Mouse (Mus musculus): ENCODE results near the gene C330021F23Rik. TPM values are rescaled to one million over a fixed set of nuclear protein-coding genes. Genes with fewer than 3 reads are reported as not detected.
A peak's percentile ranks its signal among the peaks of the same experiment; 100 is the strongest.

The C330021F23Rik gene
- polyA plus RNA-seq, 1 experiment, result not detected

DNA sequence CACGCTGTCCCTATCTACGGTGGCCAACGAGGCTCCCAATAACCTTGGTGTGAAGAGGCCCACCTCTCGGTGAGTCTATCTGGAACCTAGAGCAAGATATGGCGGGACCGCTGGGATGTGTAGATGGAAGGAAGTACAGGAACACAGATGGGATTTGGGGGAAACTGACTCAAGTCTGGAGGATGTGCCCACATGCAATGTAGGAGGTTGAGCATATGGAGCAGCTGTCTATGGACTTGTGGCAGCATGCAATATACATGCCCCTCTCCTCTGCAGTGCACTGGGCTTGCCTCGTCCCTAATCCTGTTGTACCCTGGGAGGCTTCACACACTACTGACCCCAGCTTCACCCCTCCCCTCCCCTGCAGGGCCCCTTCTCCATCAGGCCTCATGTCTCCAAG, 40.0 kb downstream of the C330021F23Rik start:
- Histone ChIP-seq H3K27me3 (replicated peaks) (peaks cover 14% of the 10 kb centered on the region), H3K36me3 (replicated peaks; ENCODE audit: low read length) (peaks cover 65% of the 10 kb centered on the region), H3K4me1 (peaks cover 41% of the 10 kb centered on the region), H3K9me3 (no peaks in the 10 kb centered on the region), H3K4me3 (replicated peaks) (peak overlapping the region; percentile 47)
- TF ChIP-seq GATA1 (IDR thresholded peaks at IDR 0.05; ENCODE audit: borderline replicate concordance, low read length) (no peak), FLI1 (IDR thresholded peaks at IDR 0.05; ENCODE audit: low read length) (no peak)

DNA sequence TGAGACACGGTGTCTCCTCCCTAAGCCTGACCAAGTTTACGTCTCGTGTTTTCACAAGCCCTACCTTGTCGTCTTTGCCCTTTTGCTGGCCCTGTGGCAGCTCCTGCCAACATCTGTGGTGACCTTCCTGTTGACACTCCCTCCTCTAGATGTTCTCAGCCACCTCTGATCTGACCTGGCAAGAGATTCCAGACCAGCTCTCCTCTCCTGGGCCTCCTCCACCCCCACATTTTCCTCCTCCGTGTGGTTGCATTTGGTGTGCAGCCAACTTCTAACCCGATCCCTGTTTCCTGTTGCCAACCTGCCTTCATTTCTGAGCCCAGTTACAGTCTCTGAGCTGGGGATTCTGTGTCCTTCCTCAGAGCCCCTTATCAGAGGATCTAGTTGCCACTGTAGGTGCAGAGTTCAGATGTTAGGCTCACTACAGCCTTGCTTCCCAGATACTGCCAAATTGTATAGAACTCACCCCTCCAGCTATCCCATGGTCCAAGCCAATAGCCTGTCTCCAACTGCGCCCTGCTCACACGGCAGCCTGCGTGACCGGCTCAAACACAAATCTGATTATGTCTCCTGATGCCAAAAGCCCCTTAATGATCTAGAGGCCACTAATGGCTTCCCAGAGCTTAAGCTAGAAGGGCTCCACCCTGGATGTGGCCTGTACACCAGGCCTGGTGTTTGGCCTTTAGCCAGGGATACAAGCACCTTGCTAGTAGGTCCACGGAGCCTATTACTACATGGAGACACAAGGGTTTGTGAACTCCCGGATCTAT, 41.4 kb downstream of the C330021F23Rik start:
- peaks cover 4% of the 10 kb centered on the region for H3K27me3 ChIP-seq (replicated peaks)
- H3K9me3 ChIP-seq, result no peaks in the 10 kb centered on the region
- no peak overlapping the region for H3K4me3 ChIP-seq (replicated peaks)
- peaks cover 41% of the 10 kb centered on the region for H3K4me1 ChIP-seq
- peaks cover 79% of the 10 kb centered on the region for H3K36me3 ChIP-seq (replicated peaks; ENCODE audit: low read length)
- TF ChIP-seq FLI1 (IDR thresholded peaks at IDR 0.05; ENCODE audit: low read length), result no peak
- TF ChIP-seq GATA1 (IDR thresholded peaks at IDR 0.05; ENCODE audit: borderline replicate concordance, low read length), result no peak

DNA sequence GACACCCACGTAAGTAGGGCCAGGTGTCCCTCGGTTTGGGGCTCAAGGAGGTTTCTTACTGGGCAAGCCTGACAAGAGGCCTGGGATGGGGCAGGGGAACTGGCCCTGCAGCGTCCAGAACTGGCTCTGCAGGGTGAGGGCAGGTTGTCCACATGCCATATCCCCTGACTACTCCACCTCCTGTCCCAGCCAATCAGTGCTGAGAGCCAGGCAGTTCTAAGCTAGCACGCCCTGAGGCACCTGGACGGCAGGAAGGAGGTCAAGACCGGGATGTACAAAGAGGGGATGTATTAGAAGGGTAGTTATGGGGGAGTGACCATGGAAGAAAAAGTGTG, 42.0 kb downstream of the C330021F23Rik start:
- no peak overlapping the region for H3K4me3 ChIP-seq (replicated peaks)
- no peak for TF ChIP-seq GATA1 (IDR thresholded peaks at IDR 0.05; ENCODE audit: borderline replicate concordance, low read length)
- TF ChIP-seq FLI1 (IDR thresholded peaks at IDR 0.05; ENCODE audit: low read length), result no peak
- peaks cover 41% of the 10 kb centered on the region for H3K4me1 ChIP-seq
- H3K9me3 ChIP-seq, result no peaks in the 10 kb centered on the region
- peaks cover 84% of the 10 kb centered on the region for H3K36me3 ChIP-seq (replicated peaks; ENCODE audit: low read length)
- H3K27me3 ChIP-seq (replicated peaks), result no peaks in the 10 kb centered on the region

DNA sequence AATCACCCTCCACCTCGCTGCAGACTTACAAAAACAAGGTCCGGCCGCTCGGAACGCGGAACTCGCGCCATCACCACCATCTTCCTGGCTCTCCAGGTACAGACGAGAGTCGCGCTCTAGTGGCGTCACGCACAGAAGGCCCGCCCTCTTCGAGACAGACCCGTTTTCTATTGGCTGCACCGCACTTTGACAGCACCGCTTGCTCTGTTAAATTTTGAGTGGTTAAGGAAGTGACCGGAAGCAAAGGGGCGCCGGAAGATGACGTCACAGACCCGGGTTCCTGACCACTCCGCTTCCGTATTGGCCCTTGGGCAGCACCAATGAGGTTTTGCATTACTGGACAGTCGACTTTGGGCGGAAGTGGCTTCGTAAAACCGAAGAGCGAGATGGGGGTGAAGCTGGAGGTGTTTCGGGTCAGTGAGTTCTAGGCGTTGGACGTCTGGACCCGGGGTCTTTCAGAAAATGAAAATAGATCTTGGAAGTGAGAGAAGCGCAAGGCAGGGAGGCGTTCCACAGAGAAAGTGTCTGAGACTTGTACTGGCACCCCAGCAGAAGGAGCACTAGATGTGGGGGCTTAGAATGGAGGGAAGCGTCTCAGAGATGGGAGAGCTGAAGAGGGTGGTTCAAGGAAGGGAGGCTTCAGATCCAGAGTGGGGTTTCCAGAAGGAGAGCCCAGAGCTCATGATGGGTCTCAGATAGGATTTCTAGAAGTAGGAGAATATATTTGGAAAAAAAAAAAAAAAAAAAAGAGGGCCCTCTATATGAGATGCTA, 53.6 kb downstream of the C330021F23Rik start, which contains the start of the genes Xab2 and Pet100:
Gene Xab2, minus strand, starts transcription at position 118 of the 772 bp plus-strand sequence.
Gene Pet100, plus strand, starts transcription at position 350 of the 772 bp plus-strand sequence.
- TF ChIP-seq FLI1 (IDR thresholded peaks at IDR 0.05; ENCODE audit: low read length) (peak; percentile 63; the same call in 1 of the 2 replicates), GATA1 (IDR thresholded peaks at IDR 0.05; ENCODE audit: borderline replicate concordance, low read length) (no peak)
- Histone ChIP-seq H3K9me3 (no peaks in the 10 kb centered on the region), H3K27me3 (replicated peaks) (no peaks in the 10 kb centered on the region), H3K4me1 (peaks cover 43% of the 10 kb centered on the region), H3K36me3 (replicated peaks; ENCODE audit: low read length) (peaks cover 65% of the 10 kb centered on the region), H3K4me3 (replicated peaks) (peak within 1 kb of the TSS; percentile 98)

DNA sequence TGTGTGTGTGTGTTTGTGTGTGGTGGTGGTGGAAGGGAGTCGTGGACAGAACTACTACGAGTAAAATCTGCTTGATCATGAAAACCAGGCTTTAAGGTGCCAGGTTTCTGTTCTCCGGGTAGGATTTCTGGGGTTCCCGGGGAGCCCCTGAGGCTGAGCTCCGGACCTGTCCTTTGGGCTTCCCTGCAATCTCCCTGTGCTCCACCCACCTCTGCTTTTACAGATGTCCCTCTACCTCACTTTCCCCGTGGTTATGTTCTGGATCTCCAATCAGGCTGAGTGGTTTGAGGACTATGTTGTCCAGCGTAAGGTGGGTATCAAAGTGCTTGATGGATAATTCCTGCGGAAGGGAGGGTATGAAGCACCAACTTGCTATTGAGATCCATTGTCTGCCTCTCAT, 54.3 kb downstream of the C330021F23Rik start:
- Histone ChIP-seq H3K4me3 (replicated peaks) (peak overlapping the region; percentile 98), H3K4me1 (peaks cover 50% of the 10 kb centered on the region), H3K36me3 (replicated peaks; ENCODE audit: low read length) (peaks cover 59% of the 10 kb centered on the region), H3K9me3 (no peaks in the 10 kb centered on the region), H3K27me3 (replicated peaks) (no peaks in the 10 kb centered on the region)
- TF ChIP-seq FLI1 (IDR thresholded peaks at IDR 0.05; ENCODE audit: low read length) (no peak), GATA1 (IDR thresholded peaks at IDR 0.05; ENCODE audit: borderline replicate concordance, low read length) (no peak)

DNA sequence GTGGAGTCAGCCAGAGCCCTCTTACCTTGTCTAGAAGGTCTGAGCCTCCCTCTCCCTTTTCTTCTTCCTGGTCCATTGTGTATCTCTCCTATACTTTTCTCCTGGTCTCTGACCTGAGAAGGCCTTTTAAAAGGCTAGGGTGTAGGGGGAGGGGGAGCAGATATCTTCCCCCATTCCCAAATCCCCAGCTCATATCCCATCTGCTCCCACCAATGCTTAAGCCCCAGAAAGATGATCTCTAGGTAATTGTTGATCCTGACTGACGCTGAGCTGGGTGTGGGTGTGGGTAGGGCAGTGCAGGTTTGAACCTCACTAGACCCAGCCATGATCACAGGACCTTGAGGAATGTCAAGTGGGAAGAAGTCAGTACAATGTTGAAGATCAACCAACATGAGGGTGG, 57.7 kb downstream of the C330021F23Rik start, which contains the start of gene Pcp2:
Gene Pcp2, minus strand, starts transcription at position 101 of the 400 bp plus-strand sequence.
- H3K4me3 ChIP-seq (replicated peaks), result no peak within 1 kb of the TSS

DNA sequence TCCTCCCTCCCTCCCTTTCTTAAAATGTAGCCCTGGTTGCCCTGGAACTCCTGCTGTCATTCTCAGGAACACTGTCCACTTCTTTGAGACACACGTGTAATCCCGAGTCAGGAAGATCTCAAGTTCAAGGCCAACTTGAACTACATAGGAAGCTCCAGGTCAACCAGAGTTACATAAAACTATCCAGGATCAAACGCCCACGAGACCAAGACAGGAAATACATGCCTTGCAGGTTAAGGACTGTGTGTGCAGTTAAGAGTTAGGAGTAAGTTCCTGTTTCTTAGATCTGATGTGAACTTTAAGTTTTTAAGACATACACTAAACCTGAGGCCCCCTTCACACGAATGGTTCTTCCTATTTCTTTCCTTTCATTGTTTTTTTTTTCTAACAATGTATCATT, 59.2 kb downstream of the C330021F23Rik start:
- H3K4me1 ChIP-seq, result peaks cover 52% of the 10 kb centered on the region
- H3K36me3 ChIP-seq (replicated peaks; ENCODE audit: low read length), result peaks cover 35% of the 10 kb centered on the region
- H3K9me3 ChIP-seq, result no peaks in the 10 kb centered on the region
- no peaks in the 10 kb centered on the region for H3K27me3 ChIP-seq (replicated peaks)
- H3K4me3 ChIP-seq (replicated peaks), result no peak overlapping the region
- TF ChIP-seq GATA1 (IDR thresholded peaks at IDR 0.05; ENCODE audit: borderline replicate concordance, low read length) (no peak), FLI1 (IDR thresholded peaks at IDR 0.05; ENCODE audit: low read length) (no peak)

More for the DNA sequence above, 57.7 kb downstream of the C330021F23Rik start, which contains the start of gene Pcp2:
- H3K36me3 ChIP-seq (replicated peaks; ENCODE audit: low read length), result peaks cover 34% of the 10 kb centered on the region
- no peaks in the 10 kb centered on the region for H3K9me3 ChIP-seq
- H3K27me3 ChIP-seq (replicated peaks), result no peaks in the 10 kb centered on the region
- peaks cover 48% of the 10 kb centered on the region for H3K4me1 ChIP-seq
- TF ChIP-seq FLI1 (IDR thresholded peaks at IDR 0.05; ENCODE audit: low read length), result no peak
- no peak for TF ChIP-seq GATA1 (IDR thresholded peaks at IDR 0.05; ENCODE audit: borderline replicate concordance, low read length)

DNA sequence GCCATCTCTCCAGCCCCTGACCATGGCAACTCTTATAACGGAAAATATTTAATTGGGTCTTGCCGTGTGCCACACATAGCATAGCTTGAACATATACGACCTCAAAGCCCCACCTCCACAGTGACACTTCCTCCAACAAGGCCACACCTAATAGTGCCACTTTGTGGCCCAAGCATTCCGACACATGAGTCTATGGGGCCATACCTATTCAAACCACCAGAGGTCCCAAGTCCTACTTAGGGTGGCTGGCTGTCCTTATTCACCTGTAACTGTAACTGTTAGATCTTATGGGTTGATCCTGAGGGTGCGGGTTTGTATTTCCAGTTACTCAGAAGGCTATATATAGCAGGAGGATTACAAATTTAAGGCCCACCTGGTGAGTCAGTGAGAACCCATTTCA, 60.2 kb downstream of the C330021F23Rik start:
- Histone ChIP-seq H3K4me1 (peaks cover 52% of the 10 kb centered on the region), H3K4me3 (replicated peaks) (no peak overlapping the region), H3K36me3 (replicated peaks; ENCODE audit: low read length) (peaks cover 38% of the 10 kb centered on the region), H3K27me3 (replicated peaks) (no peaks in the 10 kb centered on the region), H3K9me3 (no peaks in the 10 kb centered on the region)
- TF ChIP-seq FLI1 (IDR thresholded peaks at IDR 0.05; ENCODE audit: low read length) (no peak), GATA1 (IDR thresholded peaks at IDR 0.05; ENCODE audit: borderline replicate concordance, low read length) (no peak)

DNA sequence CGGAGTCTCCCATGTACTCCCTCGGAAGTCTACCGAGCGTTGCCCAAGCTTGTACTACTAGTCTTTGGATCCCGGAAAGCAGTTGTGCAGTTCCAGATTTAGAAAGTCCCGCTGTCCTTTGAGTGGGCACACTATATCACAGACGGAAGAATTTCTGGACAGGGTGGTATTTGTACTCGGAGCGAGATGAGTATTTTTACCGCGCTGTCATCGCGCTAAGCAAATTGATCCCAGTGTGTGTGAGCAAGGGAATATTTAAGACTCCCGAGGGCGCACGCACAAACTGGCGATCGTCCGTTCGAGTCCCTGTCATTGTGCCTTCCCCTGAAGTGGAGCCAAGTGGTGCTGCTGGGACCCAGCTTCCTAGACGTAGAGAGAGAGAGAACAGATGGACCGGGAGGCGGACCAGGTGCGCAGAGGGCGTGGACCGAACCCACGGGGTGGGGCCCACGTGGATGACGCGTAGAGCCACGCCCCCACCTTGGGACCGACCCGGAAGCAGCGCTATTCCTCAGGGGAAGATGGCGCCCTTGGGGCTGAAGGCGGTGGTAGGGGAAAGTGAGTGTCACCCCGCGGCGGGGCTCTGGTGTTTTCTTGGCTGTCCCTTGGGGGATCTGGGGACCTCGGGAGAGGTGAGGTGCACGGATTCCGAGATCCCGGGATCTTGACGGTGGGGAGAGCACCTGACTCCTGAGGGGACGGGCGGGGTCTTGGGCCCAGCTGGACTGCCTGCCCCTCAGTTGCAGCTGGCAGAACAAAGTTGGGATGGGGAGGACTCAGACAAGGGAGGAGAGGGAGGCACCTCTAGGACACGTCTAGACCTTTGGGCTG, 63.1 kb downstream of the C330021F23Rik start, which contains the start of gene Stxbp2:
Gene Stxbp2, plus strand, starts transcription at position 309 of the 831 bp plus-strand sequence.
- TF ChIP-seq GATA1 (IDR thresholded peaks at IDR 0.05; ENCODE audit: borderline replicate concordance, low read length) (no peak), FLI1 (IDR thresholded peaks at IDR 0.05; ENCODE audit: low read length) (no peak)
- peaks cover 41% of the 10 kb centered on the region for H3K36me3 ChIP-seq (replicated peaks; ENCODE audit: low read length)
- peak within 1 kb of the TSS; percentile 96 for H3K4me3 ChIP-seq (replicated peaks)
- peaks cover 72% of the 10 kb centered on the region for H3K4me1 ChIP-seq
- H3K9me3 ChIP-seq, result no peaks in the 10 kb centered on the region
- H3K27me3 ChIP-seq (replicated peaks), result no peaks in the 10 kb centered on the region

All from megakaryocyte, embryonic 14.5 days (primary cell).